Mouse (Mus musculus) kidney, adult 2 months (tissue): ENCODE measurements at regions not wholly inside any gene's neighbourhood (a gene's known extent, or its start where the extent isn't known, plus 50 kb on each side); places are given as distances from the start of the nearest gene placed in this dataset.

ENCODE experiments used
- DNase-seq: peaks from one replicate; pipeline ENCODE4 v3.0.0; 2021
- H3K27ac ChIP-seq: fragments of 200-500 bp; 2 replicates; pipeline ENCODE4 v1.5.1; 2012; ENCODE audit warnings: low read depth, low read length, control low read depth, inconsistent platforms; ENCODE audit not compliant: insufficient read depth
- H3K27me3 ChIP-seq: fragments of 200-500 bp; replicated peaks from 2 replicates; pipeline ENCODE4 v1.6.1; 2012; ENCODE audit warnings: mild to moderate bottlenecking, moderate library complexity, low read length, inconsistent platforms; ENCODE audit not compliant: control insufficient read depth, insufficient read depth
- H3K36me3 ChIP-seq: fragments of 200-500 bp; 2 replicates; pipeline ENCODE4 v1.6.1; 2012; ENCODE audit warnings: mild to moderate bottlenecking, moderate library complexity, low read length, inconsistent platforms; ENCODE audit not compliant: control insufficient read depth, insufficient read depth
- H3K4me1 ChIP-seq: fragments of 200-500 bp; 2 replicates; pipeline ENCODE4 v1.6.1; 2011; ENCODE audit warnings: low read length; ENCODE audit not compliant: control insufficient read depth, insufficient read depth
- H3K4me3 ChIP-seq: fragments of 200-500 bp; 2 replicates; pipeline ENCODE4 v1.5.1; 2011; ENCODE audit warnings: mild to moderate bottlenecking, low read depth, low read length, control low read depth; ENCODE audit not compliant: insufficient read depth
- CTCF ChIP-seq: fragments of 200-500 bp; conservative IDR thresholded peaks from 2 replicates; pipeline ENCODE4 v1.5.1; 2011; ENCODE audit warnings: low read depth, mild to moderate bottlenecking, control low read depth, low read length, moderate library complexity, mixed read lengths; ENCODE audit not compliant: insufficient read depth, insufficient read length
- POLR2A ChIP-seq: fragments of 200-500 bp; IDR thresholded peaks from one replicate; pipeline ENCODE4 v1.6.1; 2011; ENCODE audit warnings: low read depth, low read length, control low read depth
- WGBS: fragments of 180-500 bp; shearing (Covaris S2); methylation state at CpG from one replicate; pipeline ENCODE4 v1.1.7; 2018; 5-methylcytosine and 5-hydroxymethylcytosine counted together

DNA sequence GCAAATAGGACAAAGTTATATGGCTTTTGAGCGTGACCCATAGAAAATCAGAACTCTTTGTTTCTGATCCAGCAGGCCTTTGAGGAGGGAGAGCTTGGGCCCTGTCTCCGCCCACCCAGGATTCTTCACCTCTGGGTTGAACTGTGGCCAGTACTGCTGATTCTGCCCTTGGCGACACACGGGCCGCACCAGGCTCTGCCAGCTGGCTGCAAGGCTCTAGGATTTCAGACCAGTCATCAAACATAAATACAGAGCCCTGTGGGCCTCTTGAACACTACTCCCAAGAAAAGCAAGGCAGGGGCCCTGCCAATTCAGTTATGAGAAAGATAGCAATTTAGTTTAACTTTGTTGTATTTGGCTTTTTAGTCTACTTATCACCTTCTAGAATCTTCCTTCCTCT is 103.4 kb upstream of the Trpm1 start:
- H3K4me1 ChIP-seq = 0 out of 2 replicates have a peak, but pooled peaks cover 6% of the 10 kb centered on the region
- 56% methylated on average over 5 of the region's 5 CpGs for WGBS
- no peaks in the 10 kb centered on the region for H3K36me3 ChIP-seq
- H3K4me3 ChIP-seq = no peak overlapping the region
- no peaks in the 10 kb centered on the region for H3K27me3 ChIP-seq
- peak; percentile 51 for DNase-seq
- TF ChIP-seq POLR2A = no peak
- no peak for TF ChIP-seq CTCF
- no peak overlapping the region for H3K27ac ChIP-seq

DNA sequence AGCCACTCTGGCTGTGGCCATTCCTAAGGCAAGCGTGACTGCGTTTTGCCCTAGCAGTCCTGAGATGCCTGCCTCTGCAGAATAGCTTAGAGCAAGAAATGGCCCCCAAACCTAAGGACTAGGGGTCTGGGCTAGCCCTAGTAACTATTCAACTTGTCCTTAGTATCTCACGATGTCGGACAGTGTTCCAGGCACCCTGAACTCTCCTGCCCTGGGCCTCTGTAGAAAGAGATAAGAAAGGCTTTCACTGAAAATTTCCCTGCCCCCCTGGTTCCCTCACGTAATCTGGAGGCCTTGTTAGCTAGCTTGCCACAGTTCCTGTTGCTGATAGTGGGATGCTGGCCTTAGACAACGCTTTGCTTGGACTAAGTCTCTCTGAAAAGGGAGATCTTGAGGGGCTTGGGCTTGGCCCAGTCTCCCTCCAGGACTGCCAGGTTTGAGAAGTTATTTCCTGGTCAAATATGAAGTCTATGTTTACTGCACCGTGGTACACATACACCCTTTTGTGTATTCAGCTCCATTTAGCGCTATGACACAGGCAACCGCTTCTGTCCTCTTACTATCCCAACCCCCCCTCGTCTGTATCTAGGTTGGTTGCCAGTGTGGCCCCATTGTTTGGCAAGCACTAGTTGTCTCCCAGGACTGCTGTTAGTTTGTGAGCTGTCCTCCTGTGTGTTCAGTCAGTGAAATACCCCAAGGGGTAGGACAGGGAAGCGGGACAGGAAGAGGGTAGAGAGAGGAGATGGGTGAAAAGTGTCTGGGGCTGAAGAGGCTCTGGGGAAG is 104.3 kb upstream of the Trpm1 start:
- Histone ChIP-seq H3K36me3 (no peaks in the 10 kb centered on the region), H3K27ac (no peak overlapping the region), H3K27me3 (no peaks in the 10 kb centered on the region), H3K4me1 (0 out of 2 replicates have a peak, but pooled peaks cover 6% of the 10 kb centered on the region), H3K4me3 (no peak overlapping the region)
- WGBS = 86% methylated on average over 11 of the region's 11 CpGs
- no peak for DNase-seq
- TF ChIP-seq CTCF (no peak), POLR2A (no peak)

DNA sequence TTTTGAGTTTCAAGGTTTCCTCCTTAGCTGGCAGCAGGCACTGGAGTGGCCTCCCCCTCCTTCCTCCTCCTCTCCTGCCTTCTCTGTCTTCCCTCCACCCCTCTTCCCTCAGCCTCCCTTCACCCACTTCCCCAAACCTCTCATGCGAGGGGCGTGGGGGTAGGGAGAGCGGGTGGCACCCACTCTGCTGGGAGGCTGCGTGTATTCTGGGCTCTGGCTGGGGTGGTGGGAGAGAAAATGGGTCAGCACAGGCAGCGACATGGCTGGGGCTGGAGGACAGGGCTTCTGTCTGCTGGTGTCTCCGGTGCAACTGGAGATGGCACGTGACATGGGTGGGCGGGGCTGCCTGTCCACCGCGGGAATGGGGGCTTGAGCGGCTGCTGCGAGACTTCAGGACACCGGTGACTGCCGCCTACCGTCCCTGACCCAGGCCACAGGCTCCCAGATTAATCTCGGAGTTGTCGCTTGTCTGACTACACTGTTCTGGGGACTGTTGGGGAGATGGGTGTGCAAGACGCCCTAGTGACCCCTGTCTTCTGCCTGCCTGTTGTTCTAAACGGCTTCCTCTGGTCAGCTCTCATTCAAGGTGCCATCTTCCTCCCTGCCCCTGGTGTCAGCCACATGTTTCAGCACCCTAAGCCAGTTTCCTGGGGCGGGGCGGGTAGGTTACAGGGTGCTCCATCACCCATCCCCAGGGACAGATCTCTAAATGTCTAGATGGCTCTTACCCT is 105.0 kb upstream of the Trpm1 start:
- Histone ChIP-seq H3K4me3 (peak overlapping the region; percentile 29), H3K27me3 (no peaks in the 10 kb centered on the region), H3K4me1 (0 out of 2 replicates have a peak, but pooled peaks cover 6% of the 10 kb centered on the region), H3K27ac (no peak overlapping the region), H3K36me3 (no peaks in the 10 kb centered on the region)
- peak; percentile 23 for DNase-seq
- 10% methylated on average over 21 of the region's 21 CpGs for WGBS
- no peak for TF ChIP-seq CTCF
- TF ChIP-seq POLR2A = no peak

DNA sequence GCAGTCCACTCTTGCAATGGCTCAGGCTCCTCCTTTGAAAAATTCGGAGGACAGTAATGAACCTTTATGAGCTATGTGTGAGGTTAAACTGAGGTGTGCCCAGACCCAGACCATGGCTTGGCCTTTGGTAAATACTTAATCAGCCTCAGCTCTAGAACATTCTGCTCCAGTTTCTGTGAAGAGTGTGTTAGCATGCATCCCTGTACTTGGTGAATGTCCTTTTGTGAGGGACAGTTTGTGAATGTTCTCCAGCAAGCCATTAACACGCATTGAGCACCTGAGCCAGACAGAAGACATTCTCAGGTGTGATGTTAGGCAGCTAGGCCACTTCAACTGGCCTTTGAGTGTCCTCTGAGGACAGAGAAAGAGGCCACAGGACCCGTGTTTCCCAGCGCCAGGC is 105.8 kb upstream of the Trpm1 start:
- Histone ChIP-seq H3K4me3 (no peak overlapping the region), H3K4me1 (0 out of 2 replicates have a peak, but pooled peaks cover 6% of the 10 kb centered on the region), H3K27me3 (no peaks in the 10 kb centered on the region), H3K27ac (no peak overlapping the region), H3K36me3 (no peaks in the 10 kb centered on the region)
- TF ChIP-seq CTCF = no peak
- TF ChIP-seq POLR2A = no peak
- 83% methylated on average over 4 of the region's 4 CpGs for WGBS
- DNase-seq = no peak

DNA sequence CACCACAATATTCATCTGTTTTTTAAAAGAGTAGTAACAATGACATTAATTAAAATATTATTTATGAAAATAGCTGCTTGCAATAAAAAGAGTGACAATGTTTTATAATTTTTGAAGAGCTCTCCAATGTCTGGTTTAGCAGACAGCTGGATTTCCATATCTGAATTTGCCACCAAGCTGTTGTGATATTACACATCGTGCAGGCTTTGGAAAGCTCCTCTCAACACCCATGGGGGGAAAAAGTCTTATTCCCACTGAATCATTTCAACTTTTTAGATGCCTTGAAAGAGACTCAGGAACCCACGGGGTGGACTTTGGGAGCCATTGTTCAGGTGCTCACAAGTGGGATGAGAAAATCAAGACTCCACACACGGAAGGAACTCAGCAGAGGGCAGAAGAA is 106.6 kb upstream of the Klf13 start:
- 89% methylated on average over 3 of the region's 3 CpGs for WGBS
- Histone ChIP-seq H3K27me3 (no peaks in the 10 kb centered on the region), H3K4me3 (no peak overlapping the region), H3K27ac (no peak overlapping the region), H3K36me3 (no peaks in the 10 kb centered on the region), H3K4me1 (0 out of 2 replicates have a peak, but pooled peaks cover 6% of the 10 kb centered on the region)
- no peak for DNase-seq
- TF ChIP-seq POLR2A (no peak), CTCF (no peak)

DNA sequence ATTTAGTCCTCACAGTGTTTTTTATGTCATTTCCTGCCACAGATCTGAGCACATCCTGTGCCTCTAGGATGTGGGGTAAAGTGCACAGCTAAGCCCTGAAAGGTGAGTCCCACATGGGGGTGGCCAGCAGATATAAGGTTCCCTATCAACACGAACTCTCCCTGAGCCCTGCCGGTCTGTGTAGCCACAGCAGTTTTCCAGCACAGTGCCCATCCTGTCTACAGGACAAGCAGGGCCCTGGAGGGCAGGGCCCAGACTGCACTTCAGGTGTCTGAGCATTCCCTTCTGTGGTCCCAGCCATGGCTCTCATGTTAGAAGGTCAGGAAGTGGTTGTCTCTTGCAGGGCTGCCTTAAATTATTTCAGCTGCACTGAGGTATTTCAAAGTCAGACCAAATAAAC is 104.3 kb upstream of the Klf13 start:
- Histone ChIP-seq H3K4me1 (0 out of 2 replicates have a peak, but pooled peaks cover 1% of the 10 kb centered on the region), H3K27me3 (no peaks in the 10 kb centered on the region), H3K36me3 (no peaks in the 10 kb centered on the region), H3K27ac (no peak overlapping the region), H3K4me3 (no peak overlapping the region)
- TF ChIP-seq POLR2A (no peak), CTCF (no peak)
- 22% methylated on average over 2 of the region's 2 CpGs for WGBS
- DNase-seq = no peak

DNA sequence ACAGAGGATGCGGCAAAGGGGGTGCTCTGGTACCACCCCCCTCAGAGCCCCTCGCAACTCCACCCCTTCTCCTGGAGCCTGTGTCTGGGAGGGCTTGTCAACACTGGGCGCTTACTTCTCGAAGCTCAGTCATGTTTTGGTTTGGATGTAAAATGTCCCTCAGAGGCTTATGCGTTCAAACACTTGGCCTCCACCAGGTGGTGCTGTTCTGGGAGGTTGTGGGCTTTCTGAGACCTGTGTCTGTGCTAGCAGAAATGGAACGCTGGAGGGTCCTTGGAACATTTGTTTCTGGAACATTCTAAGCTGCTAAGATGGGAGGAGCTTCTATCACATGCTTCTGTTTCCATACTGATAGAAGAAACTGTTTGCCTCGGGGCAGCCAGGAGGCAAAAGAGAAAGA is 102.6 kb upstream of the Klf13 start:
- DNase-seq = no peak
- Histone ChIP-seq H3K36me3 (no peaks in the 10 kb centered on the region), H3K4me1 (no peaks in the 10 kb centered on the region), H3K27ac (no peak overlapping the region), H3K4me3 (no peak overlapping the region), H3K27me3 (no peaks in the 10 kb centered on the region)
- 92% methylated on average over 7 of the region's 7 CpGs for WGBS
- TF ChIP-seq POLR2A (no peak), CTCF (0 out of 2 replicates have a peak, but pooled peaks have one; percentile 7)
